Mouse (Mus musculus) splenic B cell, adult 2 months (primary cell): ENCODE measurements around the gene Syne2.

Source experiments
- DNase-seq: peaks from one replicate; pipeline ENCODE4 v3.0.0-alpha.2; 2011; ENCODE audit warnings: low read depth, low spot score
- H3K27me3 ChIP-seq: 2 replicates; pipeline ENCODE4 v1.6.1; 2012; ENCODE audit warnings: mild to moderate bottlenecking, low read length, moderate library complexity, mixed read lengths; ENCODE audit not compliant: control insufficient read depth, poor library complexity, insufficient read depth, severe bottlenecking
- H3K36me3 ChIP-seq: 2 replicates; pipeline ENCODE4 v1.6.1; 2012; ENCODE audit warnings: mild to moderate bottlenecking, low read length, moderate library complexity, mixed read lengths; ENCODE audit not compliant: control insufficient read depth, poor library complexity, insufficient read depth, severe bottlenecking

Gene Syne2

DNA sequence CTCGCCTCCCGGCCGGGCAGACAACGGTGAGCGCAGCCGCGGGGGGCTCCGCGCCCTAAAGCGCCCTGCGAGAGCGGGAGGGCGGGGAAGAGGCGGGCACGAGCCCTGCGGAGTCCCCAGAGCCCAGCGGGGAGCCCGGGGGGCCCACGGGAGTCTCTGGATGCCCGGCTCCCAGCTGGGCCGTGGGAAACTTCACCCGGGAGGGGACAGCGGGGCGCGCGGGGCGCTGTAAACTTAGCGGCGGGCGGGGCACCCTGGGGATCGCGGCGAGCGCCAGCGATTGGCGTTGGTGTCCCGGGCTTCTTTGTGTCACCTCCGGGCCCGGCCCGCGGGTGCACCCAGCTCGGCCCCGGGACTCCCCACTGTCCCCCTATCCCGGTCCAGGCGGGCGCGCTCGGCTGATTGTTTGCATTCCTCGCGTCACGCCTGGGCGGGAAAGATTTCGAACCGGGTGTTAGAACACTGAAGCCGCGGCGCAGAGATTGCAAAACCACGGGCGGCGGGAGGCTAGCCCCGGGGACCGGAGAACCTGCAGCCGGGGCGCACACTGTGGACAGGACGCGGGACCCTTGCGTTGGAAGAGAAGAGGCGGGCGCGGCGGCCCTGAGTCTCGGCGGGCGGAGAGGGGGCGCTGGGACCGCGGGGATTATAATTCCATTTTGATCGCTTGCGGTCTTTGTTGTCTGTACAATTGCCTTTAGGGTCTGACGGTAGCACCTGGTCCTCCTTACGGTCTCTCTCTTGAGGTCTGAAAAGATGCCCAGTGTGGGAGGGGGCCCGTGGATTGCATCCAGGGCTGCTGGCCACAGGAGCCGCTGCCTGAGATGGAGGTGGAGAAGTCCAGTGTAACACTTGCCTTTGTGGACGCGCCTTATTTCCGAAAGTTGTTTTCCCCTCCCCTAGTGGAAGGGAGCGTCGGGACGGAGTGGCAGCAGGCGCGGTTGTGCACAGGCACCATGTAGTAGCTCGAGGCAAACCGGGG lies 810 bp downstream of the Syne2 start:
- no peaks in the 10 kb centered on the region for H3K36me3 ChIP-seq
- peak; percentile 33 for DNase-seq
- H3K27me3 ChIP-seq, result no peaks in the 10 kb centered on the region; the same call in 1 of the 2 replicates

DNA sequence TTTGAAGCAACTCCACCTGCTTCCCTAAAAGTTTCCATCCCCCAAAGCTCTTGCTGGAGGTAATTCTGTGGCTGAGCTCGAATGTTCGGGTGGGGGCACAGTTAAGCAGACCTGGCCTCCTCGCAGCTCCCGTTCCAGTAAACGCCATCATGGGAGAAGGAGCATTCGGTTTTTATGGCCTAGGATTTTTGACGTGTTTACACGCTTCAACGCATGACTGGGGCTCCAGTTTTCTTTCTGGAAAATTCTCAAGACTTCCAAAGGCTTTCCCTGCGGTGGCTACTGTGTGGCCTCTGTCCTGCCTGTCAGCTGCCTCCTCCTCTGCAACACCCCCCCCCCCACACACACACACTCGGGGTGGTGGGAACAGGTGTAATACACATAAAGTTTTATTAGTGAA lies 1.5 kb downstream of the Syne2 start:
- Histone ChIP-seq H3K27me3 (no peaks in the 10 kb centered on the region; the same call in 1 of the 2 replicates), H3K36me3 (no peaks in the 10 kb centered on the region)
- no peak for DNase-seq

DNA sequence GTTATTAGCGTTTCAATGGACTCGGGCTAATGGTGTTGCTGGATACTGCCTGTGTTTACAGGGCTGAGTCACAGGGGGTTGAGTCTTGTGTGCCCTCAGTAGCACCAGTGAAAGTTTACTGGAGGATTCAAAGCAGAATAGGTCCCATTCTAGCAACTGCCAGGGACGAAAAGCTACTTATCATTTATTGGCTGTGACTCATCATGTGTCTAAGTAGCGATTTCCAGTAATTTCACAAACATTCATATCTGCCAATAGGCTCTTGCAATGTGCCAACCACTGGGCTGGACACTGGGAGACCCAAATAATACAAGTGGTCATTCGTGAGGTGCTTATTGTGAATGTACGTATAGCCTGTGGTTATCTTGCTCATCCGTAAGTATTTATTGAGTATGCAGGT lies 2.3 kb downstream of the Syne2 start:
- Histone ChIP-seq H3K36me3 (no peaks in the 10 kb centered on the region), H3K27me3 (no peaks in the 10 kb centered on the region; the same call in 1 of the 2 replicates)
- no peak for DNase-seq

DNA sequence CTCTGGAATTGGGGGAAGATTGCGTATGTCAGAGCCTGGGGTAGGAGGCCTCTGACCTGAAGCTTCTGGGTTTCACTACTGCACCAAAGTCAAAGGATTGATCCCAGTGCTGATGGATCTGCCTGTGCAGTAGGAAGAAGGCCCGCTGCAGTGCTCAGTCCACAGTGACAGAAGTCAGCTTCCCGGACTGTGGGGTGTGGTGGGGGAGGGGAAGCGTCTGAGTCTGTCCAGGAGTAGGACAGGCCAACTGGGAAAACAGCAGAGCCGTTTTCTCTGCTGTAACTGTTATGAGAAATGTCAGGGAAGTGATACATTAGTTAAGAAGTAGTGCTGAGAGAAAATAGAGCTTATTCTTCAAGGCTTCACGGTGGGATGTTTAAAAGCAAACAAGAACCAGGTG lies 4.2 kb downstream of the Syne2 start:
- H3K36me3 ChIP-seq, result no peaks in the 10 kb centered on the region
- DNase-seq, result no peak
- no peaks in the 10 kb centered on the region; the same call in 1 of the 2 replicates for H3K27me3 ChIP-seq

DNA sequence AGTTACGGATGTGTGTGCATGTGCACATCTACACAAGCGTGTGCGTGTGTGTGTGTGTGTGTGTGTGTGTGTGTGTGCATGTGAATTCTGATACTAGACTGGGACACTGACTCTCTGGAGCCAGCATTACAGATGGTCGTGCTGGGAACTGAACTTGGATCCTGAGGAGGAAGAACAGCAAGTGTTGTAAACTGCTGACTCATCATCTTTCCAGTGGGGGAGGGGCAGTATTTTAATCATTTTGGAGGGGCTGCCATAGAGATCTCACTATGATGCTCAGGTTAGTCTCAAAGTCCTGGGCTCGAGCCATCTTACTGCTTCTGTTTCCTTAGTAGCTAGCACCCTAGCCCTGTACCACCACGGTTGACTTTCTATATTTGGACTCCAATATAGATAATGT lies 5.5 kb downstream of the Syne2 start:
- Histone ChIP-seq H3K27me3 (no peaks in the 10 kb centered on the region; the same call in 1 of the 2 replicates), H3K36me3 (no peaks in the 10 kb centered on the region)

DNA sequence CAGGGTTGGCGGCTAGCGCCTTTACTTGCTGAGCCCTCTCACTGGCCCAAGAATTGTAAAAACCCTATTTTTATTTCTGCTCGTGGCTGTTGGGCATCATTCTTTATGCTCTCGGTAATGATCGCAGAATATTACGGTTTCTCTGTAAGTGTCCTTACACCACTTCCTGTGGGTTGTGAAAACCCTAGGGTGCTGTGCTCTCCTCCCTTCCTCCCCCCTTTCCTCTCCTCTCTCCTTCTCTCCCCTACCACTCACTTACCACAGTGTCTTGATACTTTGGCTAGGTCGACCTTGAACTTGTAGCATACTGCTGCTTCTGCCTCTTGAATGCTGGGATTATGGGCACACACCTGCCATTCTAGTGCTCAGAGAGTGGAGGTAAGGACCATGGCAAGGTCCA lies 7.5 kb downstream of the Syne2 start:
- no peak for DNase-seq
- Histone ChIP-seq H3K27me3 (no peaks in the 10 kb centered on the region), H3K36me3 (no peaks in the 10 kb centered on the region)

More for the DNA sequence above, 5.5 kb downstream of the Syne2 start:
- no peak for DNase-seq

DNA sequence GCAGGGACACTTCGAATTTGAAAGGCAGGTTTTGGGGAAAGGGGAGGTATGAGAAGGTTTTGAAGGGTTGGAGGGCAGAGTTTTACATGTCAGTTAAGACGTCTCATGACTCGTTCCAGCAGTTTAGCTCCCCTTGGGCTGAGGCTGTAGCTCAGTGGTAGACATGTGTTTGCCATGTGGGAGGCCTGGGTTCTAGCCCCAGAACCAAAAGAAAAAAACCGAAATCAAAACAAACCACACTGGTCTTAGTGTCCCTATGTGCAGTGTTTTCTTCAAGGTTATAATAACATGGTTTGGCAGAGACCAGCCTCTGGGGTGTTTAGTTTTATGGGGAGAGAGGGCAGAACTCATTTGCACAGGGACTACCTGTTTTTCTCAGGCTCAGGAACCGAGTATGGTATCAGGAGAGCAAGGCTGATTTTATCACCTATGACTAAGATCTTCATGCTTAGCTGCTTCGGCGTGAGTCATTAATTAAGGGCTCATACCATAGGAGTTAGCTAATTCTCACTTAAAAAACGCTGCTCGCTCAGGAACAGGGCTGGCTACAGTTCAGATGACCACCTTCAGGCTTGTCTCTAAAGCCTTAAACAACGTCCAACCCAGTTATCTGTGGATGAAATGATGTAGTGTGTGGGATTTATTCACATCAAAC lies 8.9 kb downstream of the Syne2 start:
- H3K36me3 ChIP-seq, result no peaks in the 10 kb centered on the region
- H3K27me3 ChIP-seq, result no peaks in the 10 kb centered on the region
- DNase-seq, result no peak

DNA sequence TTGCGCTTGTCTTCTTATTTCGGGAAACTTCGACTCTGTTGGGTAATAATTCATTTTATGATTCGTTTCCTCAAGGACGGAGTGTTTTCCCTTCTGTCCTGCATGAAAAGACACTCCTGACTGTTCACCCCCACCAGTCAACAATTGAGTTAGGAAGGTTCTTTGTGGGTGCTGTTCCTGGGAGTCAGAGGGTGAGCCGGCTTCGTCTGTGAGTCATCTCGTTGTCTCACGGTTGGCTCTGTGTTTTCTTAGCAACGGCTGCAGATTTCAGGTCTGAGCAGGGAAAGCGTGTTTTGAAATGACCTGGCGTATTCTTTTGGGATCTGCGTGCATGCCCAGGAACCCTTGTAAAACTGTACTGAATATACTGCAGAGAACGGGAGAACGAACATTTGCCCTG lies 9.8 kb downstream of the Syne2 start:
- Histone ChIP-seq H3K36me3 (no peaks in the 10 kb centered on the region), H3K27me3 (no peaks in the 10 kb centered on the region)
- no peak for DNase-seq

DNA sequence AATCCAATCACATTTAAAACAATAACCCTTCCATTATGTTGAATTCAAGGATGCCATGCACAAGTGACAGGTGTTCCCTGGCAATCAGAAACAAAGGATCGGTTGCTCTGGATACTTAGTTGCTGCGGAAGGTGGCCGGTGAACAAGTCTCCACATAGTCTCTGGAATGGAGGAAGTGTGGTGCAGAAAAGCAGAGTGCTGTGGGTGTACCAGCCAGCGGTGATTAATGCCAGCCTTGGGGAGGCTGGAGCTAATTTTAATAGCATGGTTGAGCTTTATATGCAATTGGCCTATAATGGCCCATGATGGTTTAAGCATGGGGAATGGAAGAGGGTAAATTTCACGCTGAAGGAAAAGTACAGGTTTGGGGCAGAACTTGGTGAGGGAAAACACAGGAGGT lies 11.7 kb downstream of the Syne2 start:
- DNase-seq, result no peak
- H3K27me3 ChIP-seq, result no peaks in the 10 kb centered on the region

DNA sequence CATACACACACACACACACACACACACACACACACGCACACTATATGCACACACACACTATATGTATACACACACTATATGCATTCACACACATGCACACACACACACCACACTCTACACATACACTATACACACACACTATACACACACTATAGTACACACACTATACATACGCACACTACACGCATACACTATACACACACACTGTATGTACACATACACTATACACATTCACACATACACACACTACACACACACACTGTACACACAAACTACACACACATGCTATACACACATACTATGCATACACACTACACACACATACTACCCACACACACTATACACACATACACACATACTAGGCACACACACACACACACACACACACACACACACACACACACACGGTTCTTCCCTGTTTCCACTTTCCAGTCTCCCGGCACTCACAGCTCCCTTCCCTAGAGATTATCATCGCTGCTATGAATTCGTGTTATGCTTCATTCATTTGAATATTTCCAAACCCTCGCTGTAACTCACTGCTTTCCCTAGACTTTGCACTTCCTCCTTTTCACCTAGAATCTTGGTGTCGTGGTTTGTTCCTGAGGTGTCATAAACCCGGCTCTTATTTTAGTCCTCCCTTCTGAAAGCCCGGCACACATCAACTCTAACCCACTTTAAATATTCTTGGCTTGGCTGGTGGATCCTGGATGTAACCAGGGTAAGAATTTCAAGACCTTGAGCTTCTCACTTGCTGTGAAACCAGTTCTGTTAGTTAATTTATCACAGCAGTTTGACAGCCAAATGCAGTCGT lies 15.4 kb downstream of the Syne2 start:
- H3K27me3 ChIP-seq, result no peaks in the 10 kb centered on the region
- DNase-seq, result peak; percentile 32

More for the DNA sequence above, 11.7 kb downstream of the Syne2 start:
- H3K36me3 ChIP-seq, result no peaks in the 10 kb centered on the region

DNA sequence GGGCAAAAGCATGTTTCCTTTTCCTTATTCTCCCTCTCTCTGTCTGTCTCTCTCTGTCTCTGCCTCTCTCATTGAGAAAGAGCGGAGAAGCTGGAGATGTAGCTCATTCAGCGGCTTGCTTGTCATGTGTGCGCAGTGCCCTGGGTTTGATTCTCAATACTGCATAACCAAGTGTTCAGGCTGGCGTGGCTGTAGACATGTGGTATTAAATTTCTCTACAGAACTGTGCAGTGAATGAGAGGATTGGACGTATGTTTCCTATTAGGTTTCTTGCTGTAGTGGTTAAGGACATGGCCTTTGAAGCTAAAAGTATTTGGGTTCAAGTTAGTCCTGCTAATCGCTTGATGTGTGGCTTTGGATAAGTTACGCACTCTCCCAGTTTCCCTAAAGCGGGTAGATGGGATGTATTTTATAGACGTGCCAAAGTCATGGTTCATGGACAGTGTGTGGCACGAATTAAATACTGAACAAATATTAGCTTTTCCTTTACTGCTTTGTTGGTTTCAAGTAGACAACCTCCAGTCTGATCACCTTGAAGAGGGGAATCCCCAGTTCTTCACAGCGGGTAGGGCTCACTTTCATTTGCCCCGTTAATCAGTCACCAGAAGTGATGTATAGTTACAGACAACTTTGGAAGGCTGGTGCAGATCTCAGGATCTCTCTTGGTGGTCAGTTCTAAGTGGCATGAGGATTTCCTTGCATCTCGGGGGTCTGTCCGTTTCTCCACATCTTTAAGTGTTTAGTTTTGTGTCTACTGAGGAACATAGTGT lies 16.2 kb downstream of the Syne2 start:
- Histone ChIP-seq H3K27me3 (no peaks in the 10 kb centered on the region), H3K36me3 (no peaks in the 10 kb centered on the region)
- DNase-seq, result peak; percentile 19

More for the DNA sequence above, 15.4 kb downstream of the Syne2 start:
- H3K36me3 ChIP-seq, result no peaks in the 10 kb centered on the region

DNA sequence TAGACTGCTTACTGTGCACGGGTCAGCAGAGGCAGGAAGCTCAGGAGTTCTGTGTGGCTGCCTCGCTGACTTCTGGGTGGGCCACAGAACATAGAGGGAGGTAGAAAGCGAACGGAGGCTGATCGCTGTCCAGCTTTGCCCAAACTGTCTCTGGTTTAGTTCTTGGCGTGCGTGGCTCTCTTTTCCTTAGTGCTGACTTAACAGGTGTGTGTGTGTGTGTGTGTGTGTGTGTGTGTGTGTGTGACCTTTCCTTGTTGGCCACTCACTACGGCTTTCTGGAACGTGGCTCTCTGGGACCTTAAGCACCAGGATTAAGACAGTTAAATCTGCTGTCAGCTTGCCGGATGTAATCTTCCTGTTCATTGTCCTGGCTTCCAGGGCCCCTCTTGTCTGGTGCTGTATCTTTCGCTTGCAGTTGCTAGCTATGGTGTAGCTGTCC lies 18.6 kb downstream of the Syne2 start:
- no peaks in the 10 kb centered on the region for H3K27me3 ChIP-seq
- H3K36me3 ChIP-seq, result no peaks in the 10 kb centered on the region
- DNase-seq, result peak; percentile 20

DNA sequence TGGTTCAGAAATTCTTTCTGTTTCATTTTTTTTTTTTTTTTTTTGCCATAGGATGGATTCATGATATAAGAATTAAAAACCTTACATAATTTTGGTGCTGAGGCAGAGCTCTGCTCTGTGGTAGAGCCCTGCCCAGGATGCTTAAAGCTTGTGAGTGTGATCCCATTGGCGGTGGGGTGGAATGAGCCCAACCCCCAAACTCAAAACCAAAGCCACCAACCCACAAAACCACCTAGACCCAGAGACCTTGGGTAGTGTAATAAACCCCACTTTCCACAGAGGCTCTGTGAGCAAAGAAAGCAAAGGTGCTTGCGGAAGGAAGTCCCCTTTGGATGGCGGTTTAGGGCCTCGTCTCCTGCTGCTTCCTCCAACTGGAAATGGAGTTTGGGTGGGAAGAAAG lies 19.5 kb downstream of the Syne2 start:
- no peak for DNase-seq
- H3K36me3 ChIP-seq, result no peaks in the 10 kb centered on the region
- no peaks in the 10 kb centered on the region for H3K27me3 ChIP-seq
